Mouse (Mus musculus) layer of hippocampus, adult 11-12 months (tissue): ENCODE results near the gene Stox2.

Experiments
- DNase-seq: peaks from one replicate; pipeline ENCODE4 v3.0.0; 2022; ENCODE audit warnings: low spot score

The Stox2 gene

GRCm38 (mm10) chr8:47289641-47290040, 156.5 kb downstream of the Stox2 start:
- DNase-seq = peak; percentile 20

- peak; percentile 60 for DNase-seq
Measured at GRCm38 (mm10) chr8:47288866-47289541, 157.2 kb downstream of the Stox2 start.

- peak; percentile 72 for DNase-seq
Measured at GRCm38 (mm10) chr8:47288131-47288865, 157.9 kb downstream of the Stox2 start.

GRCm38 (mm10) chr8:47287641-47288130, 158.5 kb downstream of the Stox2 start:
- DNase-seq = peak; percentile 35

- peak; percentile 33 for DNase-seq
Measured at GRCm38 (mm10) chr8:47287201-47287621, 159.0 kb downstream of the Stox2 start.

GRCm38 (mm10) chr8:47286081-47286700, 160.0 kb downstream of the Stox2 start:
- DNase-seq = no peak

- DNase-seq = no peak
Measured at GRCm38 (mm10) chr8:47285435-47285834, 160.7 kb downstream of the Stox2 start.

GRCm38 (mm10) chr8:47284329-47285326, 161.5 kb downstream of the Stox2 start:
- DNase-seq = no peak

- no peak for DNase-seq
Measured at GRCm38 (mm10) chr8:47279898-47280297, 166.3 kb downstream of the Stox2 start.

GRCm38 (mm10) chr8:47278211-47278610, 168.0 kb downstream of the Stox2 start:
- DNase-seq = no peak

- DNase-seq = no peak
Measured at GRCm38 (mm10) chr8:47268931-47269330, 177.2 kb downstream of the Stox2 start.

- peak; percentile 70 for DNase-seq
Measured at GRCm38 (mm10) chr8:47268062-47268822, 177.9 kb downstream of the Stox2 start.

GRCm38 (mm10) chr8:47263070-47263843, 182.9 kb downstream of the Stox2 start:
- no peak for DNase-seq

- no peak for DNase-seq
Measured at GRCm38 (mm10) chr8:47260751-47261474, 185.2 kb downstream of the Stox2 start.

GRCm38 (mm10) chr8:47250832-47251231, 195.3 kb downstream of the Stox2 start:
- no peak for DNase-seq

GRCm38 (mm10) chr8:47245116-47245515, 201.0 kb downstream of the Stox2 start:
- DNase-seq = peak; percentile 43

- peak; percentile 56 for DNase-seq
Measured at GRCm38 (mm10) chr8:47244202-47244601, 202.0 kb downstream of the Stox2 start.

- DNase-seq = no peak
Measured at GRCm38 (mm10) chr8:47243631-47244030, 202.5 kb downstream of the Stox2 start.

- peak; percentile 28 for DNase-seq
Measured at GRCm38 (mm10) chr8:47243016-47243630, 203.0 kb downstream of the Stox2 start.
